Mouse (Mus musculus) liver, embryonic 16.5 days (tissue): Measurements from ENCODE around the gene Kcna10. TPM values are rescaled to one million over a fixed set of nuclear protein-coding genes. Genes with fewer than 3 reads are reported as not detected.

Source experiments
- ATAC-seq: fragments of 200-750 bp; cut with Nextera tagmentation; 2 replicates; pipeline ENCODE4 v1.8.0; 2017; ENCODE audit warnings: low read depth, mild to moderate bottlenecking, moderate number of reproducible peaks, moderate library complexity
- H3K27ac ChIP-seq: fragments of 300-500 bp; sonication (generic); 2 replicates; pipeline ENCODE4 v1.5.1; 2014; ENCODE audit warnings: mild to moderate bottlenecking, low read length
- H3K27me3 ChIP-seq: fragments of 300-500 bp; sonication (generic); 2 replicates; pipeline ENCODE4 v1.6.1; 2014; ENCODE audit warnings: low read depth, low read length, mixed read lengths; ENCODE audit not compliant: control insufficient read depth, insufficient read depth
- H3K36me3 ChIP-seq: fragments of 300-500 bp; sonication (generic); 2 replicates; pipeline ENCODE4 v1.6.1; 2014; ENCODE audit warnings: mild to moderate bottlenecking; ENCODE audit not compliant: control insufficient read depth, insufficient read depth
- H3K4me1 ChIP-seq: fragments of 300-500 bp; sonication (generic); 2 replicates; pipeline ENCODE4 v1.6.1; 2014; ENCODE audit warnings: low read depth, low read length, mixed read lengths; ENCODE audit not compliant: control insufficient read depth
- H3K4me2 ChIP-seq: fragments of 300-500 bp; sonication (generic); 2 replicates; pipeline ENCODE4 v1.6.1; 2014; ENCODE audit warnings: low read depth, low read length, mixed read lengths
- H3K4me3 ChIP-seq: fragments of 300-500 bp; sonication (generic); 2 replicates; pipeline ENCODE4 v1.5.1; 2014; ENCODE audit warnings: low read depth, mild to moderate bottlenecking, low read length
- H3K9ac ChIP-seq: fragments of 300-500 bp; sonication (generic); 2 replicates; pipeline ENCODE4 v1.6.1; 2014; ENCODE audit warnings: low read depth, low read length
- H3K9me3 ChIP-seq: fragments of 300-500 bp; sonication (generic); replicated peaks from 2 replicates; pipeline ENCODE4 v1.6.1; 2016; ENCODE audit warnings: low read length; ENCODE audit not compliant: control insufficient read depth
- WGBS: fragments of 180-500 bp; shearing (Covaris S2); extraction: QIAGEN DNeasy Blood & Tissue Kit; methylation state at CpG from one replicate; pipeline ENCODE4 v1.1.7; 2014; ENCODE audit not compliant: insufficient replicate concordance; 5-methylcytosine and 5-hydroxymethylcytosine counted together
- polyA plus RNA-seq: library from polyadenylated mRNA; unstranded; fragments of >200 nt; fragmentation: Nextera tagmentation; extraction: Ambion mirVana; gene quantifications from 2 replicates; pipeline ENCODE4 v1.2.1, GENCODE M21; 2015

Gene Kcna10
- polyA plus RNA-seq = not detected in 2 replicates

GRCm38 (mm10) chr3:107182756-107183155 is at the start of gene Kcna10:
Gene Kcna10, plus strand, starts transcription at chr3:107183056.
- H3K27ac ChIP-seq = no peak within 1 kb of the TSS
- no peaks in the 10 kb centered on the region for H3K36me3 ChIP-seq
- H3K9ac ChIP-seq = no peak within 1 kb of the TSS
- no peak within 1 kb of the TSS for H3K4me2 ChIP-seq
- ATAC-seq = no peak
- WGBS = 47% methylated on average over 1 of the region's 1 CpGs
- no peaks in the 10 kb centered on the region for H3K4me1 ChIP-seq
- no peaks in the 10 kb centered on the region for H3K27me3 ChIP-seq
- H3K9me3 ChIP-seq = no peaks in the 10 kb centered on the region
- no peak within 1 kb of the TSS for H3K4me3 ChIP-seq

DNA sequence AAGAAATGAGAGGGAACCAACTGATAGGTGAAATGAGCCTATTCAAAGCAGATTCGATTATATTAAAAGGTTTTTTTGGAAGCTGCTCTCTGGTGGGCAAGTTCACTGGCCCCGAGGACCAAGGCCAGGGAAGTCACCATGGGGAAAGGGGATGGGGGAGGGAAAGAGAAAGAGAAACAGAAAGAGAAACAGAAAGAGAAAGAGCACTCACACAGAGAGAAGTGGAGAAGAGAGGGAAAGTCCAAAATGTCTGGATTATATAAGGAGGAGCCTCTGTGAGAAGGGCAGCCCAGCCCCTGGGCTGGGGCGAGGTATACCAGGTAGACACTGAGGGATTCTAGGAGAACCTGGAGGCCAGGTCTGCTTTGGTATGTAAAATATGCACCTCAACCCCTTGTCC is 48.4 kb upstream of the Kcna10 start:
- no peaks in the 10 kb centered on the region for H3K27me3 ChIP-seq
- WGBS = 42% methylated on average over 3 of the region's 3 CpGs
- H3K4me2 ChIP-seq = no peak overlapping the region
- no peaks in the 10 kb centered on the region for H3K36me3 ChIP-seq
- no peak for ATAC-seq
- H3K9ac ChIP-seq = no peak overlapping the region
- no peak overlapping the region for H3K27ac ChIP-seq
- H3K9me3 ChIP-seq = no peaks in the 10 kb centered on the region
- no peaks in the 10 kb centered on the region for H3K4me1 ChIP-seq
- H3K4me3 ChIP-seq = no peak overlapping the region

DNA sequence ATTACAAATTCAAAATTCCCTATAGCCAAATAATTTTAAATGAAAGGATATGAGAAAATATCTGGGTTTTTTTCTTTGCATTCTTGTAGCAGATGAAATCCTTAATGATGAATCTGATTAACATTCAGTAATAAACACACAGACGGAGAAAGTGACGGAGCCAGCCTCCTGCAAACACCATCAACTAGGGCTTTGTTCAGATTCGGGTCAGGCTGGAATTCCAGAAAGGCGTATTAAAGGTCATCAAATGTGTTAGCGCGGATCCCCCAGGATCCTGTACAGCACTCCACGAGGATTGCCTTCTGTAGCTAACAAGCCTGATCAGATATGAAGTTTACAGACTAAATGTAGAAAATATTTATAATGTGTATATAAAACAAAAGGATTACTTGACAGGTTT is 35.7 kb upstream of the Kcna10 start:
- no peak for ATAC-seq
- no peaks in the 10 kb centered on the region for H3K4me1 ChIP-seq
- H3K27ac ChIP-seq = no peak overlapping the region
- H3K27me3 ChIP-seq = no peaks in the 10 kb centered on the region
- no peaks in the 10 kb centered on the region for H3K9me3 ChIP-seq
- H3K4me3 ChIP-seq = no peak overlapping the region
- H3K9ac ChIP-seq = no peak overlapping the region
- H3K36me3 ChIP-seq = no peaks in the 10 kb centered on the region
- H3K4me2 ChIP-seq = no peak overlapping the region
- 72% methylated on average over 7 of the region's 7 CpGs for WGBS

GRCm38 (mm10) chr3:107149006-107149405 is 33.9 kb upstream of the Kcna10 start:
- WGBS = 43% methylated on average over 3 of the region's 3 CpGs
- Histone ChIP-seq H3K4me2 (no peak overlapping the region), H3K36me3 (no peaks in the 10 kb centered on the region)

GRCm38 (mm10) chr3:107150469-107150868 is 32.4 kb upstream of the Kcna10 start:
- no peaks in the 10 kb centered on the region for H3K4me1 ChIP-seq
- H3K36me3 ChIP-seq = no peaks in the 10 kb centered on the region
- WGBS = 31% methylated on average over 3 of the region's 3 CpGs
- ATAC-seq = no peak
- no peak overlapping the region for H3K9ac ChIP-seq
- H3K27ac ChIP-seq = no peak overlapping the region
- no peak overlapping the region for H3K4me3 ChIP-seq
- H3K4me2 ChIP-seq = no peak overlapping the region
- no peaks in the 10 kb centered on the region for H3K9me3 ChIP-seq
- H3K27me3 ChIP-seq = no peaks in the 10 kb centered on the region; the same call in 1 of the 2 replicates

More at GRCm38 (mm10) chr3:107149006-107149405, 33.9 kb upstream of the Kcna10 start:
- Histone ChIP-seq H3K9ac (no peak overlapping the region), H3K4me3 (no peak overlapping the region), H3K27me3 (no peaks in the 10 kb centered on the region; the same call in 1 of the 2 replicates), H3K9me3 (no peaks in the 10 kb centered on the region), H3K4me1 (no peaks in the 10 kb centered on the region), H3K27ac (no peak overlapping the region)
- no peak for ATAC-seq

GRCm38 (mm10) chr3:107150872-107151540 is 31.9 kb upstream of the Kcna10 start:
- no peaks in the 10 kb centered on the region for H3K4me1 ChIP-seq
- H3K9me3 ChIP-seq = no peaks in the 10 kb centered on the region
- ATAC-seq = no peak
- H3K4me3 ChIP-seq = no peak overlapping the region
- no peak overlapping the region for H3K27ac ChIP-seq
- no peaks in the 10 kb centered on the region; the same call in 1 of the 2 replicates for H3K27me3 ChIP-seq
- H3K36me3 ChIP-seq = no peaks in the 10 kb centered on the region
- 42% methylated on average over 7 of the region's 7 CpGs for WGBS
- no peak overlapping the region for H3K4me2 ChIP-seq
- no peak overlapping the region for H3K9ac ChIP-seq

DNA sequence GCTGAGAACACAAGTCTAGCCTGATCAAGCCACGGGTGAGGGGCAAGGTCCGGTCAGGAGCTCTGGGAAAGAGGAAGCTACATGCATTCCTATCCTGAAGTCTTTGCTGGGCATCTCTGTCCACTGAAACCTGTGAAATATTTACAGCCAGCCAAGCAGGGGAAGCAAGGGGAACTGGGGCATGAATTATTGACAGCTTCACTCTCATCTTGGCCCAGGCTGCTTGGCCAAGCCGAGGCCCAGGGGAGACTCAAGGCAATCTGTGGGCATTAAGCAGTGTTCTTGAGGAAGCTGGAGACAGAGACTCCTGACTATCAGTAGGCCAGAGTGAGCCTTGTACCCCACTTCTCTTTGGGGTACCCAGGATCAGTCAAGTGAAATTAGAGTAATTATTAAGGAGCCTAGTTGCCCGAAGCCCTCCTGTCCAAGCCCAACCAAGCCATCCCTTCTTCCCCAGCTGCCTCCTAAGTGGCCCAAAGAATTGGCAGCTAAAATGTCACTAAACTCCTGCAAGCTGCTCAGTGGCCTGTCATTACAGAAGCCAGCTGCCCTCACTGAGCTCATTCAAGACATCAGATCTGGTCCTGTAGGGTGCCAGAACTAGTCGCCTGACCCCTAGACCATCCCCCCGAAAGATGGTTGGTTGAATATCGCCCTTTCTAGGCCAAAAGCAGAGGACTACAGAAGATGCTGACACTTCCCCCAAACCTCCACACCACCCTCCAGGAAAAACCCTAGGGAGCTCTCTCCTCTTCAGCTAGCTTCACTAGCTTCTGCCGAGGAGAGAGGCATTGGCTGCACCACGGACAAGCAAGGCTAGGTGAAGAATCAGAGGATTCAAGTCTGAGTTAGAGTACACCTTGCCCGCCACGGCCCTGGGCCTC is 28.8 kb upstream of the Kcna10 start:
- H3K4me2 ChIP-seq = no peak overlapping the region
- no peak for ATAC-seq
- WGBS = 60% methylated on average over 11 of the region's 11 CpGs
- H3K27ac ChIP-seq = no peak overlapping the region
- no peaks in the 10 kb centered on the region for H3K36me3 ChIP-seq
- no peaks in the 10 kb centered on the region; the same call in 1 of the 2 replicates for H3K27me3 ChIP-seq
- H3K4me3 ChIP-seq = no peak overlapping the region
- H3K9me3 ChIP-seq = no peaks in the 10 kb centered on the region
- H3K4me1 ChIP-seq = no peaks in the 10 kb centered on the region
- H3K9ac ChIP-seq = no peak overlapping the region

GRCm38 (mm10) chr3:107158856-107159255 is 24.0 kb upstream of the Kcna10 start:
- H3K4me1 ChIP-seq = no peaks in the 10 kb centered on the region
- no peak overlapping the region for H3K9ac ChIP-seq
- peaks cover 4% of the 10 kb centered on the region; the same call in 1 of the 2 replicates for H3K27me3 ChIP-seq
- H3K4me3 ChIP-seq = no peak overlapping the region
- no peak overlapping the region for H3K27ac ChIP-seq
- H3K4me2 ChIP-seq = no peak overlapping the region
- no peak for ATAC-seq
- H3K9me3 ChIP-seq = no peaks in the 10 kb centered on the region
- 65% methylated on average over 7 of the region's 7 CpGs for WGBS
- no peaks in the 10 kb centered on the region for H3K36me3 ChIP-seq

GRCm38 (mm10) chr3:107159418-107159817 is 23.4 kb upstream of the Kcna10 start:
- no peaks in the 10 kb centered on the region for H3K36me3 ChIP-seq
- no peak overlapping the region for H3K4me3 ChIP-seq
- H3K9me3 ChIP-seq = no peaks in the 10 kb centered on the region
- WGBS = 41% methylated on average over 3 of the region's 3 CpGs
- H3K27me3 ChIP-seq = peaks cover 4% of the 10 kb centered on the region; the same call in 1 of the 2 replicates
- ATAC-seq = no peak
- H3K9ac ChIP-seq = no peak overlapping the region
- no peaks in the 10 kb centered on the region for H3K4me1 ChIP-seq
- H3K4me2 ChIP-seq = no peak overlapping the region
- no peak overlapping the region for H3K27ac ChIP-seq
